Mouse (Mus musculus): ENCODE data around the gene Zfp652. TPM values are rescaled to one million over a fixed set of nuclear protein-coding genes. Genes with fewer than 3 reads are reported as not detected.
A peak's percentile ranks its signal among the peaks of the same experiment; 100 is the strongest.
"Not testable (repeated sequence)": the region's sequence is repeated elsewhere in the genome, so short reads cannot be mapped to it uniquely, and the experiment has no call there.

Zfp652 gene
- polyA plus RNA-seq, 1 experiment from 2014 or later = 13.7 TPM

DNA sequence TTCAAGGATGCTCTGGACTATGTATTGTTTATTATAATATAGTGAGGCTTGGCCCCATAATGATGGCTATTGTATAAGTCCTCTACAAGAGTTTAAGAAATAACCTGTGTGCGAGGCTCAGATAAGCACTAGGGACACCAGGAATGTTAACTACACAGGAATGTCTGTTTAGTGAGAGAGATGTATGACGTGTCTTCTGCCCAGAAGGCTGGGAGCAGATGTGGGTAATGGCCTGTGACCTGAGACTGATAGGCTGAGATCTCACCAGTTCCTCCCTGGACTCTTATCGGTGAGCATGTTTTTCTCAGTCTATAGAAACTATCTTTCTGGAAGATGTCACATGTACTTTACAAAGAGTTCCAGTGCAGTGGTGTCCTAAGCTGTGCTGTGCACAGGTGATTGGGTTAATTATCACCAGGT is 147.6 kb downstream of the Zfp652 start:
- H3K36me3 ChIP-seq (ENCODE audit: control insufficient read depth, insufficient read depth, low read length) = no peaks in the 10 kb centered on the region
- WGBS = 43% methylated on average over 3 of the region's 3 CpGs
- peak overlapping the region; percentile 64 for H3K4me2 ChIP-seq (replicated peaks; ENCODE audit: low read depth, low read length)
- DNase-seq (ENCODE audit: low spot score) = peak; percentile 26
- peak overlapping the region; percentile 70 for H3K4me3 ChIP-seq (ENCODE audit: low read depth, low read length)
- peak overlapping the region; percentile 58; the same call in 1 of the 2 replicates for H3K9ac ChIP-seq (ENCODE audit: low read depth, low read length)
- no peak overlapping the region for H3K27ac ChIP-seq (ENCODE audit: low read depth, low read length)
- no peaks in the 10 kb centered on the region; the same call in 1 of the 2 replicates for H3K4me1 ChIP-seq (replicated peaks; ENCODE audit: control insufficient read depth, insufficient read depth, low read length)
- no peak for ATAC-seq (ENCODE audit: low FRiP score)
- no peaks in the 10 kb centered on the region for H3K27me3 ChIP-seq (ENCODE audit: control insufficient read depth, insufficient read depth, low read length)
- no peaks in the 10 kb centered on the region for H3K9me3 ChIP-seq (ENCODE audit: control insufficient read depth, low read length)

GRCm38 (mm10) chr11:95861397-95861796 is 148.9 kb downstream of the Zfp652 start:
- no peak for DNase-seq (ENCODE audit: low spot score)

DNA sequence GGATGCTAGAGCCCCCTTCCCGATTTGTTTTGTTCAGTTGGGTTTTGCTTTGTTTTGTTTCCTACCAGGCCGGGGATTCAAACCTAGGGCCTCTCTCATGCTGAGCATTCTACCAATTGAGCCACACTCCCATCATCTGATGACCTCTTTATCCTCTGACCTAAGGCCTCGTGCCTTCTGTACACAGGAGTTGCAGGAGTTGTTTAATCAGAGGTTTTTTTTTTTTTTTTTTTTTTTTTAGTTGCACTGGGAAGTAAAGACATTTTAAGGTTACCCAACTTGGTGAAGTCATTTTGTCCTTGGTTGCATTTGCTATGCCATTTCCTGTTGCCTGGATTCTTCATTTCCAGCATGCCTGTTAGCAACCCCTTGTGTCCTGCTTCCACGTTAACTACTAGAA is 157.0 kb downstream of the Zfp652 start:
- Histone ChIP-seq H3K4me2 (replicated peaks; ENCODE audit: low read depth, low read length) (no peak overlapping the region), H3K4me1 (replicated peaks; ENCODE audit: control insufficient read depth, insufficient read depth, low read length) (no peaks in the 10 kb centered on the region), H3K4me3 (ENCODE audit: low read depth, low read length) (no peak overlapping the region), H3K9ac (ENCODE audit: low read depth, low read length) (no peak overlapping the region), H3K27ac (ENCODE audit: low read depth, low read length) (no peak overlapping the region), H3K36me3 (ENCODE audit: control insufficient read depth, insufficient read depth, low read length) (no peaks in the 10 kb centered on the region), H3K27me3 (ENCODE audit: control insufficient read depth, insufficient read depth, low read length) (no peaks in the 10 kb centered on the region), H3K9me3 (ENCODE audit: control insufficient read depth, low read length) (no peaks in the 10 kb centered on the region)
- ATAC-seq (ENCODE audit: low FRiP score) (no peak), DNase-seq (ENCODE audit: low spot score) (no peak)
- 80% methylated on average over 4 of the region's 4 CpGs for whole genome bisulfite sequencing

More at GRCm38 (mm10) chr11:95861397-95861796, 148.9 kb downstream of the Zfp652 start:
- ATAC-seq (ENCODE audit: low FRiP score) = no peak
- no peaks in the 10 kb centered on the region for H3K36me3 ChIP-seq (ENCODE audit: control insufficient read depth, insufficient read depth, low read length)
- H3K4me1 ChIP-seq (replicated peaks; ENCODE audit: control insufficient read depth, insufficient read depth, low read length) = no peaks in the 10 kb centered on the region; the same call in 1 of the 2 replicates
- H3K27me3 ChIP-seq (ENCODE audit: control insufficient read depth, insufficient read depth, low read length) = no peaks in the 10 kb centered on the region
- WGBS = 95% methylated on average over 8 of the region's 8 CpGs
- H3K9ac ChIP-seq (ENCODE audit: low read depth, low read length) = no peak overlapping the region
- no peaks in the 10 kb centered on the region for H3K9me3 ChIP-seq (ENCODE audit: control insufficient read depth, low read length)
- H3K4me3 ChIP-seq (ENCODE audit: low read depth, low read length) = no peak overlapping the region
- no peak overlapping the region for H3K4me2 ChIP-seq (replicated peaks; ENCODE audit: low read depth, low read length)
- H3K27ac ChIP-seq (ENCODE audit: low read depth, low read length) = no peak overlapping the region

DNA sequence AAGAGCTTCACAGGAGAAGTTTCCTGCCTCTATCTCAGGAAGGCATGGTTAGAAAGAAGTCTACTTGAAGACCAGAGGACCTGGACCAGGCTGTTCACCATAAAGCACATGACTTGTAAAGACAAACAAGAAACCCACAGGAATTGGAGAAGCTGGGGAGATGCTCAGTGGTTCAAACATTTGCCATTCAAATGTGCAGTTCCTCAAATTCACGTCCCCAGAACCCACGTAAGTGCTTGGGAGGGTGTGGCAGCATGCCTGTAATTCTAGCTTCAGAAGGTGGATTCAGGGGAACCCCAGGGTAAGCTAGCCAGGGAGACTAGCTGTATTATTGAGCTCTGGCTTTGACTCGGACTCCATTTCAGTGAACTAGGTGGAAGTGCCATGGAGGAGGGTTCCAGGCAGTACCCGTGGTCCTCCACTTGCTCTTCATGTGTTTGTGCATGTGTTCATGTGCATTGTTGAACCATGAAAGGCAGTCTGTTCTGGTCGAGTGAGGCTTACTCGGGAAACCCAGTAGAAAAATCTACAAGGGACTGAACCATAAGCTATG is 157.5 kb downstream of the Zfp652 start:
- no peak for DNase-seq (ENCODE audit: low spot score)
- no peaks in the 10 kb centered on the region for H3K4me1 ChIP-seq (replicated peaks; ENCODE audit: control insufficient read depth, insufficient read depth, low read length)
- WGBS = 74% methylated on average over 6 of the region's 6 CpGs
- no peak overlapping the region for H3K4me2 ChIP-seq (replicated peaks; ENCODE audit: low read depth, low read length)
- no peak for ATAC-seq (ENCODE audit: low FRiP score)
- H3K36me3 ChIP-seq (ENCODE audit: control insufficient read depth, insufficient read depth, low read length) = no peaks in the 10 kb centered on the region
- no peak overlapping the region for H3K27ac ChIP-seq (ENCODE audit: low read depth, low read length)
- no peak overlapping the region for H3K4me3 ChIP-seq (ENCODE audit: low read depth, low read length)
- no peaks in the 10 kb centered on the region for H3K9me3 ChIP-seq (ENCODE audit: control insufficient read depth, low read length)
- H3K9ac ChIP-seq (ENCODE audit: low read depth, low read length) = no peak overlapping the region
- H3K27me3 ChIP-seq (ENCODE audit: control insufficient read depth, insufficient read depth, low read length) = no peaks in the 10 kb centered on the region

GRCm38 (mm10) chr11:95875804-95876203 is 163.3 kb downstream of the Zfp652 start:
- 27% methylated on average over 9 of the region's 9 CpGs for WGBS
- Histone ChIP-seq H3K27me3 (ENCODE audit: control insufficient read depth, insufficient read depth, low read length) (no peaks in the 10 kb centered on the region), H3K36me3 (ENCODE audit: control insufficient read depth, insufficient read depth, low read length) (no peaks in the 10 kb centered on the region), H3K9ac (ENCODE audit: low read depth, low read length) (no peak overlapping the region), H3K27ac (ENCODE audit: low read depth, low read length) (no peak overlapping the region), H3K4me2 (replicated peaks; ENCODE audit: low read depth, low read length) (no peak overlapping the region), H3K4me3 (ENCODE audit: low read depth, low read length) (no peak overlapping the region), H3K4me1 (replicated peaks; ENCODE audit: control insufficient read depth, insufficient read depth, low read length) (no peaks in the 10 kb centered on the region), H3K9me3 (ENCODE audit: control insufficient read depth, low read length) (no peaks in the 10 kb centered on the region)
- no peak for ATAC-seq (ENCODE audit: low FRiP score)
- peak; percentile 8 for DNase-seq (ENCODE audit: low spot score)

GRCm38 (mm10) chr11:95876296-95876695 is 163.8 kb downstream of the Zfp652 start:
- no peak for ATAC-seq (ENCODE audit: low FRiP score)
- DNase-seq (ENCODE audit: low spot score) = peak; percentile 82
- no peak overlapping the region for H3K4me2 ChIP-seq (replicated peaks; ENCODE audit: low read depth, low read length)
- no peaks in the 10 kb centered on the region for H3K27me3 ChIP-seq (ENCODE audit: control insufficient read depth, insufficient read depth, low read length)
- no peaks in the 10 kb centered on the region for H3K9me3 ChIP-seq (ENCODE audit: control insufficient read depth, low read length)
- H3K4me3 ChIP-seq (ENCODE audit: low read depth, low read length) = no peak overlapping the region
- no peak overlapping the region for H3K27ac ChIP-seq (ENCODE audit: low read depth, low read length)
- H3K36me3 ChIP-seq (ENCODE audit: control insufficient read depth, insufficient read depth, low read length) = no peaks in the 10 kb centered on the region
- H3K9ac ChIP-seq (ENCODE audit: low read depth, low read length) = no peak overlapping the region
- H3K4me1 ChIP-seq (replicated peaks; ENCODE audit: control insufficient read depth, insufficient read depth, low read length) = no peaks in the 10 kb centered on the region
- 25% methylated on average over 7 of the region's 7 CpGs for WGBS

DNA sequence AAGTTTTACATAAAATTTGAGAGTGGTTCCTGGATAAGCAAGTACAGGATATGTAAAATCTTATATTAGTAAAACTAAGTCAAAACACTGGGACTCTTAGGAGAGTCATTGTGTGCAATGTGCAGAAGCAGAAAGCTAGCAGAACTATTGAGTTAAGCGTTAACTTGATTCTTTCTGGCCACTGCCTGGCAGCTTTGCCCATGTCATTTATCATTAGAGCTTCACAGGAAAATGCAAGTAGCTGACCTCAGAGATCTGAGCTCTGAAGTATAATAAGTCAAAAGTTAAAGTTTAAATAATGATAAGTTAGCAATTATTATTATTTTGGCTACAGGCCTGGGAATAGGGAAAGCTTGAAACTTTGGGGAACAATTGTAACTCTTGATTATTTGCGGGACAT is 167.4 kb downstream of the Zfp652 start:
- 68% methylated on average over 2 of the region's 2 CpGs for WGBS
- H3K4me2 ChIP-seq (replicated peaks; ENCODE audit: low read depth, low read length); H3K9ac ChIP-seq (ENCODE audit: low read depth, low read length); DNase-seq (ENCODE audit: low spot score); H3K27ac ChIP-seq (ENCODE audit: low read depth, low read length); H3K4me3 ChIP-seq (ENCODE audit: low read depth, low read length); H3K4me1 ChIP-seq (replicated peaks; ENCODE audit: control insufficient read depth, insufficient read depth, low read length); ATAC-seq (ENCODE audit: low FRiP score); H3K9me3 ChIP-seq (ENCODE audit: control insufficient read depth, low read length); H3K36me3 ChIP-seq (ENCODE audit: control insufficient read depth, insufficient read depth, low read length); H3K27me3 ChIP-seq (ENCODE audit: control insufficient read depth, insufficient read depth, low read length): not testable (repeated sequence)

Other genes starting within 250 kb of the Zfp652 start
- 0.22 and 0.69 TPM in 2 replicates for gene Nxph3, start 198.1 kb upstream of the Zfp652 start, polyA plus RNA-seq (2014; fragmentation: Nextera tagmentation; extraction: Ambion mirVana)
- gene Ngfr, start 124.9 kb upstream of the Zfp652 start, polyA plus RNA-seq (2014; fragmentation: Nextera tagmentation; extraction: Ambion mirVana) = 27.7 and 29.6 TPM in 2 replicates
- gene Phb, start 45.7 kb upstream of the Zfp652 start, polyA plus RNA-seq (2014; fragmentation: Nextera tagmentation; extraction: Ambion mirVana) = 176 and 195 TPM in 2 replicates
- gene B130006D01Rik, start 10.9 kb downstream of the Zfp652 start, polyA plus RNA-seq (2014; fragmentation: Nextera tagmentation; extraction: Ambion mirVana) = 1.1 and 2.5 TPM in 2 replicates
- not detected in 2 replicates for gene Phospho1, start 111.8 kb downstream of the Zfp652 start, polyA plus RNA-seq (2014; fragmentation: Nextera tagmentation; extraction: Ambion mirVana)
- 7.1 and 7.6 TPM in 2 replicates for gene Gngt2, start 124.5 kb downstream of the Zfp652 start, polyA plus RNA-seq (2014; fragmentation: Nextera tagmentation; extraction: Ambion mirVana)
- 2.4 and 2.6 TPM in 2 replicates for gene Abi3, start 129.8 kb downstream of the Zfp652 start, polyA plus RNA-seq (2014; fragmentation: Nextera tagmentation; extraction: Ambion mirVana)
- gene B4galnt2, start 202.2 kb downstream of the Zfp652 start, polyA plus RNA-seq (2014; fragmentation: Nextera tagmentation; extraction: Ambion mirVana) = 0.11 TPM in 1 of 2 replicates, not detected in the other

Measured in hindbrain, embryonic 11.5 days (tissue).